17 mouse cellular contexts compared by ENCODE assay signal in genomic region chr7:141090228-141090627, GRCm38 (mm10). TPM values are rescaled to one million over a fixed set of nuclear protein-coding genes. Genes with fewer than 3 reads are reported as not detected.
"Had no signal": no experiment of that assay in that cellular context is flagged by ENCODE, and none has a peak within 500 bp of the region (broad histone marks: within the 10 kb centered on the region; RNA-seq: fewer than 3 reads in every experiment).

No protein-coding gene starts in this region.

- H3K27ac ChIP-seq: limb, embryonic 13.5 days; liver, embryonic 15.5 days; midbrain, embryonic 15.5 days; neural tube, embryonic 13.5 days had no signal

- DNase-seq: kidney, adult 8-10 months; kidney, postnatal 36 days; layer of hippocampus, adult 9-11 months; layer of hippocampus, postnatal 36 days; lung, adult 2 months; lung, postnatal 36 days; retina, postnatal 1 day; right cerebral cortex, postnatal 4 days; thymus, postnatal 4 days had no signal

- H3K4me3 ChIP-seq: limb, embryonic 13.5 days; liver, embryonic 15.5 days; midbrain, embryonic 15.5 days; neural tube, embryonic 13.5 days had no signal

- H3K36me3 ChIP-seq: limb, embryonic 13.5 days; liver, embryonic 15.5 days; midbrain, embryonic 15.5 days; neural tube, embryonic 13.5 days had no signal

- ATAC-seq: lung, postnatal 0 days; midbrain, embryonic 15.5 days had no signal

RNA-seq across cellular contexts. Expression of gene Pkp3, which starts 12.2 kb away (rescaled TPM):
- total RNA-seq: layer of hippocampus, adult 18-20 months; layer of hippocampus, postnatal 36 days; left cerebral cortex, postnatal 36 days had no signal

RNA-seq across cellular contexts. Expression of gene Ano9, which starts 27.4 kb away (rescaled TPM):
- total RNA-seq: layer of hippocampus, adult 18-20 months; layer of hippocampus, postnatal 36 days; left cerebral cortex, postnatal 36 days; megakaryocyte progenitor cell, adult 5-6 weeks had no signal
